Mouse (Mus musculus) C2C12 (cell line): ENCODE data around the gene Ttc30b.

ENCODE experiments used
- CTCF ChIP-seq: IDR thresholded peaks from one replicate; pipeline ENCODE4 v1.5.1; 2011; ENCODE audit not compliant: control insufficient read depth, insufficient read depth, insufficient read length
- FOSL1 ChIP-seq: IDR thresholded peaks from one replicate; pipeline ENCODE4 v1.8.0; 2011; ENCODE audit warnings: mild to moderate bottlenecking, low read length; ENCODE audit not compliant: poor library complexity, insufficient read depth, severe bottlenecking
- MAX ChIP-seq: IDR thresholded peaks from one replicate; pipeline ENCODE4 v1.6.1; 2011; ENCODE audit warnings: mild to moderate bottlenecking, control low read depth

GRCm38 (mm10) chr2:75959183-75959849 lies 20.9 kb upstream of the Ttc30b start:
- no peak for TF ChIP-seq CTCF
- TF ChIP-seq MAX = no peak
- TF ChIP-seq FOSL1 = no peak
